Mouse (Mus musculus) adrenal gland (tissue): ENCODE measurements around the gene Epha1.

Experiments used
- intact Hi-C: fragments of 180-260 bp; cut with DNase I; formaldehyde crosslinking; loops from one replicate; pipeline ENCODE4 v1.15.1; 2025

Gene Epha1

DNA sequence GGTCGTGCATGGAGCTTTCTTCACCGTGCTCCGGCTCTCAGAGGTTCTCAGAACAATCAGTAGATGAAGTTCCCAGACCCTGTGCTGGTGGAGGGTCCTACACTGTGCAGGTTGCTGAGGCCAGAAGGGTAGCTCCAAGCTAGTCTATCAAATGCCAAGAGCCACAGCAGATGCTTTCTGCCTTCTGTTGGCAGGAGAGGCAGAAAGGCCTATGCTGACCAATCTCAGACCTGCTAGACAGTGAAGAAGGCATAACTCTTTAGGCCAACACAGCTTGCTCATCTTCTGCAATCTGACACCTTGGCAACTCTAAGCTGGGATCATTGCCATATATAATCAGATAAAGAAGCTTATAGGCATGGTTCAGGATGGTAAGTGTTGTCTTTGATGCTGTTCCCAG is 42.9 kb downstream of the Epha1 start:
- intact Hi-C loops: no loop called here

DNA sequence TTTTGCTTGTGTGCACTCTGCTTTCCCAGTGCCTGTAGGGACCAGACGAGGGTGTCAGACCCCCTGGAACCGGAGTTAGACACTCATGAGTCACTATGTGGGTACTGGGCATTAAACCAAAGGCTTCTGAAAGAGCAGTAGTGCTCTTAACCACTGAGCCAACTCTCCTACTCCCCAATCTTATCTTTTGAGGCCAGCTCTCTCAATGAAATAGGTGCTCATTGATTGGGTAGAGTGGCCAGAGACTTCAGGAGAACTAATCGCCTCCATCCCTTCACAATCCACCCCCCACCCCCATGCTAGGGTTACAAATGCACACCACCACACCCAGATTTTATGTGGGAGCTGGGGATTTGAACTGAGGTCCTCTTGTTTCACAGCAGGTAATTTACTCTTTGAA is 44.3 kb downstream of the Epha1 start:
- intact Hi-C loops: loop anchor here (5.0 to 10.0 kb wide), 2 partner anchors 101 to 564 kb away; no protein-coding TSS in a partner anchor

- intact Hi-C loops: loop anchor here (5.0 to 10.0 kb wide), 2 partner anchors 99 to 562 kb away; no protein-coding TSS in a partner anchor
Observed at GRCm38 (mm10) chr6:42326509-42326908, 46.6 kb downstream of the Epha1 start.

DNA sequence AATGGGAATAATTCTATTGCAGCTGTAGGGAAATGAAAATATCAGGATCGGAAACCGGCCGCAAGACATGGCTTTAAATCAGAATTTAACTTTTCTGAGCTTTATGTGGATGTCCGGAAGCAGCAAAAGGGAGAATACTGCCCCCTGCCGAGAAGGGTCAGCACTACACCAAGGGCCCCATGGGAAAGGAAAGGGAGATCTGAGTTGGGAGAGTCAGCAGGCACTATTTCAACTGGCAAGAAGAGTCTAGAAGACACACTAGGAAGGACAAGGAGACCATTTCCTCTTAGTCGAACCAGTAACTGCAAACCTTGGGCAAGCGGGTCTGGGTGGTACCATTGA is 47.8 kb downstream of the Epha1 start:
- intact Hi-C loops: loop anchor here (5.0 to 10.0 kb wide), 2 partner anchors 98 to 560 kb away; no protein-coding TSS in a partner anchor

- intact Hi-C loops: loop anchor here (5.0 to 10.0 kb wide), 2 partner anchors 97 to 560 kb away; no protein-coding TSS in a partner anchor
Observed at GRCm38 (mm10) chr6:42324482-42325267, 48.4 kb downstream of the Epha1 start, which contains the start of gene Fam131b. Gene Fam131b, minus strand, starts transcription at chr6:42324643.

- intact Hi-C loops: loop anchor here (10.0 kb wide), 1 partner anchor 559 kb away; no protein-coding TSS in a partner anchor
Observed at GRCm38 (mm10) chr6:42324067-42324481, 49.0 kb downstream of the Epha1 start.

- intact Hi-C loops: loop anchor here (10.0 kb wide), 1 partner anchor 559 kb away; no protein-coding TSS in a partner anchor
Observed at GRCm38 (mm10) chr6:42323371-42324066, 49.5 kb downstream of the Epha1 start.

DNA sequence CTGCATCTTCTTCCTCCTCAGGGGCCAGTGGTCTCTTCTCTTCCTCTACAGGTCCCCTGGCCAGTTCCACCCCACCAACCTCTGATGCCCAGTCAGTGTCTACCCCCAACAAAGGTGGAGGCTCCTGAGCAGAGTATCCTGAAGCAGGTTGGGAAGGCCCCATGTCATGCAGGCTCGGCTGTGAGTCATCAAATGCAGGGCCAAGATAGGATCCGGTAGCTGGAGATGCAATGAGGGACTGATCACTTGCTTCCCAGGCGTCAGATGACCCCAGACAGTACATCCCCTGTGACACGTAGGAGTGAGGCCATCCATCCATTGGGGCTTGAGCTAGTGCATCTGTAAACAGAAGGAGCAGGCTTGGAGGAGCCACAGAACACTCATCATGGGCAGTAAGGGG is 54.8 kb downstream of the Epha1 start:
- intact Hi-C loops: no loop called here

DNA sequence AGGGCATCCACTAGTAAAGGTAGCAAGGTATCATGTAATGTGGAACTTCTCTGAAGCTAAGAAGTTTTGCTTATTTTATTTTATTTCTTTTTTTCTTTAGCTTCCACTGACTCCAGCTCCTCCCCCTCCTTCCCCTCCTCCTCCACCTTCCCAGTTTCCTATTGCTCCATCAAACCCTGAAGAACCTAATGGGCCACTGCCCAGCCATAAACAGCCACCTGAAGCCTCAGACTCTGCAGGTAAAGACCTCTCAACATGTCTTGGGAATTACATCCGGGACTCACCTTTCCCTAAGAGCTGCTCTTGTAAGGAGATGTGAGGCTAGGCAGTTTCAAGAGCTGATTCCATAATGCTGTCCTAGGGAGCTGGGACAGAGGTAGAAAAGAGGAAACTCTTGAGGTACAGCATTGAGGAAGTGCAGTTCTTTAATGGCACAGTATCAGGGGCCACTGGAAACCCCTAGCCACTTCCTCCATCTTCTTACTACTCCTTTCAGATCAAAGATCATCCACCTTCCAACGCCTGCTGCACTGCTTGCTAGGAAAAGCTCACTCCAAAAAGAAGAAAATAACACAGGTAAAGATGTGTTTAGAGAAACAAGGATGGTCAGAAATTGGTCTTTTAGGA is 62.5 kb downstream of the Epha1 start:
- intact Hi-C loops: no loop called here

DNA sequence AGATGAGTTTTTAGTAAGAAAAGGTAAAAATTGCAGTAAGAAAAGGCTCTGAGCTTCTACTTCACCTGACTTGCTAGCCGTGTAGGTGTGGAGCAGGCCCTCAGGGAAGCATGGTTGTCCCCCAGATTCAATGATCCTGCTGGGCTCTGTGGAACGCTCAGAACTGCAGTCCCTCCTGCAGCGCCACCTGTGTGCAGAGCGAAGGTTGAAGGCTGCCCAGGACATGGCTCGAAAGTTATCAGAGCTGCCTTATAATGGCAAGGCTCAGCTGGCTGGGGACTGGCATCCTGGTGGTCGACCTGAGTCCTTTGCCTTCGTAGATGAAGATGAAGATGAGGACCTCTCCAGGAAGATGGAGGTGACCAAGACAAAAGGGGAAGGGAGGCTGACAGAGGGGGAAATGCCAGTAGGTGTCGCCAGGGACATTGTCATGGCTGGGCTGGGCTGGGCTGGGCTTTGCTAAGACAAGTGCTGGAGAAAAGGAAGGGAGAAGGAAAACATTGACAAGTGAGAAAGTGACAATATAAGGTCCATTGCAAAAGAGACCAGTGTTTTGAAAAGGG is 63.2 kb downstream of the Epha1 start:
- intact Hi-C loops: no loop called here
